In genomic region chr8:71628396-71629095, GRCm38 (mm10) we compare ENCODE assay signal across 8 mouse cellular contexts. TPM values are rescaled to one million over a fixed set of nuclear protein-coding genes. Genes with fewer than 3 reads are reported as not detected.
DNase-seq lines count a peak whose midpoint lies in the region; ATAC-seq lines count a peak whose summit lies in the region.

No protein-coding gene starts in this region.

- peak overlapping the region; percentile 47 for H3K4me3 ChIP-seq in kidney, embryonic 14.5 days (ENCODE audit: low read length)
- H3K4me3 ChIP-seq in intestine, embryonic 14.5 days (ENCODE audit: low read depth, low read length) = peak overlapping the region; percentile 51
- peak overlapping the region; percentile 48 for H3K4me3 ChIP-seq in midbrain, embryonic 16.5 days (ENCODE audit: low read depth, low read length)

- H3K27ac ChIP-seq in kidney, embryonic 14.5 days (ENCODE audit: low read depth, low read length) = peak overlapping the region; percentile 57; the same call in 1 of the 2 replicates
- H3K27ac ChIP-seq in intestine, embryonic 14.5 days (ENCODE audit: low read depth) = peak overlapping the region; percentile 63
- peak overlapping the region; percentile 89 for H3K27ac ChIP-seq in midbrain, embryonic 16.5 days (ENCODE audit: low read length)

- H3K4me2 ChIP-seq in kidney, embryonic 14.5 days (replicated peaks; ENCODE audit: low read depth, low read length) = peak overlapping the region; percentile 97
- peak overlapping the region; percentile 96 for H3K4me2 ChIP-seq in intestine, embryonic 14.5 days (ENCODE audit: low read length)
- H3K4me2 ChIP-seq in midbrain, embryonic 16.5 days (ENCODE audit: low read length) = peak overlapping the region; percentile 95

- no peak for DNase-seq in kidney, adult 8-10 months
- DNase-seq in intestine, embryonic 14.5 days (ENCODE audit: low spot score) = no peak
- no peak for DNase-seq in T-cell, adult 2 months (ENCODE audit: low spot score)
- DNase-seq in thymus, postnatal 25 days = no peak

- peaks cover 13% of the 10 kb centered on the region for H3K27me3 ChIP-seq in kidney, embryonic 14.5 days (ENCODE audit: control insufficient read depth, insufficient read depth, low read length)
- peaks cover 3% of the 10 kb centered on the region; the same call in 1 of the 2 replicates for H3K27me3 ChIP-seq in intestine, embryonic 14.5 days (replicated peaks; ENCODE audit: control insufficient read depth, insufficient read depth, low read length)
- H3K27me3 ChIP-seq in midbrain, embryonic 16.5 days (ENCODE audit: control insufficient read depth, insufficient read depth, low read depth, low read length) = peaks cover 5% of the 10 kb centered on the region; the same call in 1 of the 2 replicates

- H3K9me3 ChIP-seq in kidney, embryonic 14.5 days (ENCODE audit: control insufficient read depth, low read length) = peaks cover 10% of the 10 kb centered on the region
- no peaks in the 10 kb centered on the region for H3K9me3 ChIP-seq in intestine, embryonic 14.5 days (ENCODE audit: control insufficient read depth, low read length)
- no peaks in the 10 kb centered on the region for H3K9me3 ChIP-seq in midbrain, embryonic 16.5 days (replicated peaks; ENCODE audit: control insufficient read depth, low read length, poor library complexity, severe bottlenecking)

- peaks cover 13% of the 10 kb centered on the region for H3K36me3 ChIP-seq in kidney, embryonic 14.5 days (ENCODE audit: control insufficient read depth, insufficient read depth, low read length)
- H3K36me3 ChIP-seq in intestine, embryonic 14.5 days (ENCODE audit: control insufficient read depth, insufficient read depth, low read length) = peaks cover 26% of the 10 kb centered on the region
- peaks cover 8% of the 10 kb centered on the region for H3K36me3 ChIP-seq in midbrain, embryonic 16.5 days (ENCODE audit: control insufficient read depth, insufficient read depth, low read length)

- peaks cover 13% of the 10 kb centered on the region for H3K4me1 ChIP-seq in kidney, embryonic 14.5 days (ENCODE audit: control insufficient read depth, insufficient read depth, low read length)
- peaks cover 26% of the 10 kb centered on the region for H3K4me1 ChIP-seq in intestine, embryonic 14.5 days (replicated peaks; ENCODE audit: control insufficient read depth, insufficient read depth, low read length)
- peaks cover 14% of the 10 kb centered on the region for H3K4me1 ChIP-seq in midbrain, embryonic 16.5 days (ENCODE audit: control insufficient read depth, insufficient read depth, low read length)

- WGBS in kidney, embryonic 14.5 days = 5% methylated on average over 16 of the region's 16 CpGs
- WGBS in intestine, embryonic 14.5 days = 5% methylated on average over 16 of the region's 16 CpGs
- 8% methylated on average over 16 of the region's 16 CpGs for WGBS in midbrain, embryonic 16.5 days

- H3K9ac ChIP-seq in kidney, embryonic 14.5 days (ENCODE audit: low read depth, low read length) = peak overlapping the region; percentile 49
- peak overlapping the region; percentile 66 for H3K9ac ChIP-seq in intestine, embryonic 14.5 days (ENCODE audit: low read length)
- H3K9ac ChIP-seq in midbrain, embryonic 16.5 days (ENCODE audit: low read depth, low read length) = peak overlapping the region; percentile 77

- no peak for ATAC-seq in kidney, embryonic 14.5 days (ENCODE audit: low FRiP score, low TSS enrichment)
- ATAC-seq in common myeloid progenitor, adult 5-6 weeks (replicated peaks; ENCODE audit: low read depth, poor library complexity, severe bottlenecking) = peak; percentile 27
- ATAC-seq in intestine, embryonic 14.5 days (replicated peaks; ENCODE audit: low FRiP score, low TSS enrichment, low read depth) = no peak
- ATAC-seq in midbrain, embryonic 16.5 days = no peak
- no peak for ATAC-seq in megakaryocyte-erythroid progenitor cell, adult 5-6 weeks (replicated peaks; ENCODE audit: low FRiP score, low TSS enrichment, poor library complexity, severe bottlenecking)

RNA-seq across cellular contexts. Expression of gene Colgalt1, which starts 17.7 kb away (rescaled TPM):
- 61.4 and 76.8 TPM in 2 replicates for polyA plus RNA-seq in kidney, embryonic 14.5 days (2014; fragmentation: Nextera tagmentation; extraction: Ambion mirVana)
- 64.6 and 75.2 TPM in 2 replicates for total RNA-seq in common myeloid progenitor, adult 5-6 weeks (2017)
- polyA plus RNA-seq in intestine, embryonic 14.5 days (2014; fragmentation: Nextera tagmentation; extraction: Ambion mirVana) = 84.4 and 85.3 TPM in 2 replicates
- polyA plus RNA-seq in midbrain, embryonic 16.5 days (2015; fragmentation: Nextera tagmentation; extraction: Ambion mirVana) = 68.8 and 70.8 TPM in 2 replicates
- total RNA-seq in megakaryocyte-erythroid progenitor cell, adult 5-6 weeks (2014; fragmentation: Nextera tagmentation) = 55.8 and 58.0 TPM in 2 replicates
- 40.1 and 44.4 TPM in 2 replicates for total RNA-seq in megakaryocyte-erythroid progenitor cell, adult 5-6 weeks (2017)

RNA-seq across cellular contexts. Expression of gene Fam129c, which starts 31.1 kb away (rescaled TPM):
- 2.7 and 3.4 TPM in 2 replicates for polyA plus RNA-seq in kidney, embryonic 14.5 days (2014; fragmentation: Nextera tagmentation; extraction: Ambion mirVana)
- 0.97 and 2.3 TPM in 2 replicates for total RNA-seq in common myeloid progenitor, adult 5-6 weeks (2017)
- polyA plus RNA-seq in intestine, embryonic 14.5 days (2014; fragmentation: Nextera tagmentation; extraction: Ambion mirVana) = 3.1 and 4.9 TPM in 2 replicates
- polyA plus RNA-seq in midbrain, embryonic 16.5 days (2015; fragmentation: Nextera tagmentation; extraction: Ambion mirVana) = 6.4 and 7.9 TPM in 2 replicates
- 15.9 and 42.5 TPM in 2 replicates for total RNA-seq in megakaryocyte-erythroid progenitor cell, adult 5-6 weeks (2014; fragmentation: Nextera tagmentation)
- total RNA-seq in megakaryocyte-erythroid progenitor cell, adult 5-6 weeks (2017) = 0.14 and 15.0 TPM in 2 replicates

RNA-seq across cellular contexts. Expression of gene Pgls, which starts 36.6 kb away (rescaled TPM):
- 283 and 289 TPM in 2 replicates for polyA plus RNA-seq in kidney, embryonic 14.5 days (2014; fragmentation: Nextera tagmentation; extraction: Ambion mirVana)
- total RNA-seq in common myeloid progenitor, adult 5-6 weeks (2017) = 116 and 131 TPM in 2 replicates
- 273 and 286 TPM in 2 replicates for polyA plus RNA-seq in intestine, embryonic 14.5 days (2014; fragmentation: Nextera tagmentation; extraction: Ambion mirVana)
- 219 and 237 TPM in 2 replicates for polyA plus RNA-seq in midbrain, embryonic 16.5 days (2015; fragmentation: Nextera tagmentation; extraction: Ambion mirVana)
- total RNA-seq in megakaryocyte-erythroid progenitor cell, adult 5-6 weeks (2014; fragmentation: Nextera tagmentation) = 104 and 132 TPM in 2 replicates
- 76.2 and 80.7 TPM in 2 replicates for total RNA-seq in megakaryocyte-erythroid progenitor cell, adult 5-6 weeks (2017)

RNA-seq across cellular contexts. Expression of gene Unc13a, which starts 43.0 kb away (rescaled TPM):
- polyA plus RNA-seq in kidney, embryonic 14.5 days (2014; fragmentation: Nextera tagmentation; extraction: Ambion mirVana) = 0.50 and 0.53 TPM in 2 replicates
- 0.46 and 11.3 TPM in 2 replicates for total RNA-seq in common myeloid progenitor, adult 5-6 weeks (2017)
- 1.6 and 2.4 TPM in 2 replicates for polyA plus RNA-seq in intestine, embryonic 14.5 days (2014; fragmentation: Nextera tagmentation; extraction: Ambion mirVana)
- 23.5 and 29.0 TPM in 2 replicates for polyA plus RNA-seq in midbrain, embryonic 16.5 days (2015; fragmentation: Nextera tagmentation; extraction: Ambion mirVana)
- 0.26 and 0.64 TPM in 2 replicates for total RNA-seq in megakaryocyte-erythroid progenitor cell, adult 5-6 weeks (2014; fragmentation: Nextera tagmentation)
- 0.27 TPM in 1 of 2 replicates, not detected in the other for total RNA-seq in megakaryocyte-erythroid progenitor cell, adult 5-6 weeks (2017)

RNA-seq across cellular contexts. Expression of gene Jak3, which starts 47.5 kb away (rescaled TPM):
- polyA plus RNA-seq in kidney, embryonic 14.5 days (2014; fragmentation: Nextera tagmentation; extraction: Ambion mirVana) = 3.0 and 5.2 TPM in 2 replicates
- 9.4 and 14.1 TPM in 2 replicates for total RNA-seq in common myeloid progenitor, adult 5-6 weeks (2017)
- polyA plus RNA-seq in intestine, embryonic 14.5 days (2014; fragmentation: Nextera tagmentation; extraction: Ambion mirVana) = 4.1 and 4.5 TPM in 2 replicates
- 4.7 and 5.4 TPM in 2 replicates for polyA plus RNA-seq in midbrain, embryonic 16.5 days (2015; fragmentation: Nextera tagmentation; extraction: Ambion mirVana)
- 5.2 and 10.4 TPM in 2 replicates for total RNA-seq in megakaryocyte-erythroid progenitor cell, adult 5-6 weeks (2014; fragmentation: Nextera tagmentation)
- 1.8 and 4.5 TPM in 2 replicates for total RNA-seq in megakaryocyte-erythroid progenitor cell, adult 5-6 weeks (2017)
